Mouse (Mus musculus) skeletal muscle tissue, adult 2 months (tissue): ENCODE results near the gene Crygd.

Experiments
- DNase-seq: peaks from one replicate; pipeline ENCODE4 v3.0.0-alpha.2; 2012; ENCODE audit warnings: low read depth, low spot score

Crygd gene

DNA sequence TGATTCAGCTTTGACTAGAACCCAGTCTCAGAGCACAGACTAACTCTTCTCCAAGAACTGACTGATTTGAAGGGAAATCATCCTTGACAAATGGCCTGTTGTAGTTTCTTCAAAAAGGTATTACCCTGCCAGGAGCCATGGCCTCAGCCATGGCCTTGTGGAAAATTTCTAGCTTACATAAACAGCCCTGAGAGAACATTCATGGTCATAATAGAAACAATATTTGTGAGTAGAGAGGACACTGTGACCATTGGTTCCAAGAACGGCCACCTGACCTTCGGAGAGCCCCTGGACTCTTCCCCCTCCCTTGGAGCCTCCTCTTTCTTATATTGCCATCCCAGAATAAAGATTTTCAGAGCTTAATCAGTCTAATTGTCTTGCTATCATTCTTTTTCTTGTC, 19.8 kb downstream of the Crygd start:
- DNase-seq: no peak

DNA sequence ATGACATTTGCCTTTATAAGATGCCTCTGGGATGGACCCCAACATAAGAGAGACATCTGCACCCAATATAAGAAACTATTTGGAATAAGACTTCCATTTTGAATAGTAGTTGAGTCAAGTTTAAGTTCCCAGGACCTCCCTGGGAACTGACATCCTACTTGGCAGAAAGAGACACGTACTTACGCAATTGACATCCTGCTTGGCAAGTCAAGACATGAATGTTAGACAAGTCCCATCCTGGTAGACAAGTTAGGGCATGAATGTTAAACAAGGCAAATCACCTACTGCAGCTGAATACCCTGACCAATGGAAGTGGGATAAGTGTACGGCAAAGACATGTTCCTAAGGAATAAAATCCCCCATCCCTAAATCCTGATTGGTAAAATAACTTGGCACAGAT, 21.4 kb downstream of the Crygd start:
- DNase-seq: no peak

DNA sequence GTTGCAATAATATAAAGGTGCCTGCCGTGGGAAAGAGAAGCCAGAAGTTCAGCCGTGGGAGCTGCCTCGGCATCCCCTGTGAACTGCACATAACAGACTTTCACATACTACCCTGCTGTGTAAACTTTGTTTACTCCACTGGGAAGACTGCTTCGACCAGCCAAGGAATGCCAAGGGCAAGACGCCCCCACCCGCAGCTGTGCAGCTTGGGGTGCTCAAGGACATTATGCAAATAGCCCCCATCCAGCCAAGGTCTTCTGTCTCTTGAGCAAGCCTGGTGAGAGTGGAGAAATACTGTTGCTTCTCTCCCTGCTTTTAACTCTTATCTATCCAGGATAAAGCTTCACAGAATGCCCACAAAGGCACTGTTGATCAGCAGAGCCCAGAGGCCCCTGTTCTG, 22.4 kb downstream of the Crygd start:
- DNase-seq: no peak

DNA sequence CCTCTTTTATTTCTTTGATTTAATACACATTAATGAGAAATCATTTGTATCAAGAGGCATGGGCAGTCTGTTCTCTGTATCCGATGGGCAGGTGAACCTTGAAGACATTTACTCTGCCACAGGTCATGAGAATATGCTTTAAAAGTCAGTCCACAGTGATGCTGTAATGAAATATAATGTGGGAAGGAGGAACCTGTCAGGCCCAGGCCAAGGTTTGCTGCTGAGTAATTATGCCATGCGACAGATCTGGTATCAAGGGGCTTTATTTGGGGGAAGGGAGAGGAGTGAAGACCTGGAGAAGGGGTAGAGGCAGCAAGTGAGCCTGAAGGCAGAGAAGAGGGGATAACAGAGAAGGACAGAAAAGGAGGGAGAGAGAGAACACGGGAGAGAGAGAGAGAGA, 23.6 kb downstream of the Crygd start:
- no peak for DNase-seq

DNA sequence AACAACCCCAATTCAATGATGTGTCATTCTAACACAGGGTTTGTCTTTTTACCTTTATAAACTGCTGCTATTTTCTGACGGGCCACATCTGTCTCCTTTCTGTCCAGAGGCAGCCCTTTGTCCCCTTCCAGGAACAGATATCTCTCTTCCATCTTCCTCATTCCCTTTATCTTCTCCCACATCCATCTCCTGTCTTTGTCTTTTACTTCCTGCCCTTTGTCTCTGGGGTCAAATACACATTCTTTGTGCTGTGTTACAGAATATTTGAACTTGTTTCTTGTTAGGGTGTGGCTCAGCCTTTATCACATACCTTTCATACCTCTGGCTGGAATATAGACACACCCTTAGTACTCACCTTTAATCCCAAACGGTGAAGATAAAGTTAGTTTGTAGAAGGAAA, 25.7 kb downstream of the Crygd start:
- no peak for DNase-seq

DNA sequence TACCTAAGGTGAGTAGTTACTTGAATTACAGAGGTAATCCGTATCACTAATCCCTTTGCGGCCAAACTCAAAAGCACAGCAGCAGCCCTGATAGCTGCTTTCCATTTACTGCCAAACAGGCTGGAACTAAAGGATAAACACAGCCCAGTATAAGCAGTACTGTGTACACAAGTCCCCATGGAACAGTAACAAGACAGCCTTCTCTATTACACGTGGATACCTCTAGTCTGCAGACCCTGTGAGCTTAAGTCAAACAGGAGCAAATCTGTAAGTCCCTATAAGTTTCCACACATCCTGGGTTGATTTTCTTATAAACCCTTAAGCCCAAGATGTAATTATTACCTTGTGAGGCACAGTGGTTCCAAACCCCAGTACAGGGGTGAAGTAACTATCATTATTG, 27.7 kb downstream of the Crygd start:
- DNase-seq: no peak

DNA sequence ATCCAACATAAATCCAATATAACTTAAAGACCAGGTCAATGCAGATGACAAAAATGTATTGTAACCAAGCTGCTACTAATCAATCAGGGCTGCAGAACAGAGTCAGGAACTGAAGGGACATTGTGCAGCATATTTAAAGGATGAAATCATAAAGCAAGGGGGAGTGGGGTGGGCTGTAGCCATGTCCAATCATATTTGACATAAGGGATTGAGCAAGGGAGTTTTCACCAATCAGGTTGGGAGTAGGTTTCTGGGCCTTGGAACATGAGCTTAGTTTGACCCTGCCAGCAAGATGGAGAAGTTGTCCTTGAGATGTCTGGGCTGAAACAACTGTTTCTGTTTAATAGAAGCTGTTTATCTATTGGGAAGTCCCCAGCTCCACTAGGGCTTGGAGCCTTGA, 30.6 kb downstream of the Crygd start, which contains the start of gene Akr1cl:
TSS of gene Akr1cl (minus strand) at position 119 of the 400 bp plus-strand sequence.
- no peak for DNase-seq

DNA sequence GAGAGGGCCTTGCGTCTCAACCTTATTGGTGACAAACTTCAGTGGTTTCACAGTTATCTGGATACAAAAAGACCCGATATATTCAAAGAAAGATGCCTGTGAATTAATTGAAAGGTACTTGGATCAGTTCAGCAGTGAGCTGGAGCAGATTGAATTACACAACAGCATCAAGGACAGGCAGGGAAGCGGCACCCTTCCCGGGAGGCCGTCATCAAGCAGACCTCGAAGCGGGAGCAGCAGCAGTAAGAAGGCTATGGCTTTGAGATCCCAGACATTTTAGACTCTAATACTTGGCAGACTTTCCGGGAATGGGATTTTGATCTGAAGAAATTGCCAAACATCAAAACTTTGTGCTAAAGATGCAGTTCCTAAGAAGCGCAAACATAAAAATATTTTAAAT, 35.0 kb downstream of the Crygd start:
- no peak for DNase-seq

DNA sequence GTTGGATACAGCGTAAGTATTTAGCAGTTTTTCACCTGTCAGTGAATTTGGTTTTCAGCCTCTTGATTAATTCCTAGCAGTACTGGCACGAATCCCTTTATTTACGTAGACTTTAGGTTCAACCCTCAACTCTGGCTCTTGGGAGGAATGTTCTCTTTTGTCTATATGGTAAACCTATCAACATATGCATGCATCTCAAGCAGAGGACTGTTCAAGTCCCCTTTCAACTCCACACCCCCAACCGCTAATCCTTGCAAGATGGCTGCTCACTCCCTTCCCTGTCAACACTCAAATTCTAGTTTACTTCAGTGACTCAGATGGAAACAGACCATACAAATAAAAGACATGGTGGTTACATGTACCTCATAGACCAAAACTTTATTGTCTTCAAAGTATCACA, 50.5 kb downstream of the Crygd start:
- no peak for DNase-seq
